9 mouse cellular contexts compared by ENCODE assay signal in the genomic region with DNA sequence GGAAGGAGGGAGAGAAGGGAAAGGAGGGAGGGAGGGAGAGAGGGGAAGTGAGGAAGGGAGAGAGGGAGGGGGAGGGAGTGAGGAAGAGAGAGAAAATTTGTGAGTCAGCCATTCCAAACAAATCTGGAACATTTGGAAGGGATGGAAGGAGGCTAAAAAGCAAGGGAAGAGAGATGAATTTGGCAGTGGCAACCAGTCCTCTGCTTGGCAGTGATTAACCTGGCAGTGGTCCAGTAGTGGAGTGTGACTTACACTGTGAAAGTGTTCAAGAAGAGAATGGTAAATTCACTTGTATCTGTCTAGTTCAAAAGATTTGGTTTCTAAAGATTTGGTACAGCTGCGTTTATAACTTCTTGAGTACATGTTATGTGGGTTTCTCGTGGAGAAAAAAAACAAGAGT.
DNase-seq lines count a peak whose midpoint lies in the region; ATAC-seq lines count a peak whose summit lies in the region.
"Had no signal": no experiment of that assay in that cellular context is flagged by ENCODE, and none has a peak within 500 bp of the region (broad histone marks: within the 10 kb centered on the region; RNA-seq: fewer than 3 reads in every experiment).

No protein-coding gene starts in this region.

- peak; percentile 13 for DNase-seq in gastrocnemius, postnatal 10 days
- DNase-seq in gastrocnemius, adult 8-10 months (ENCODE audit: low spot score in 2 of 2): no peak
- peak; percentile 24 for DNase-seq in NIH3T3 (ENCODE audit: low read depth)
- peak; percentile 11 to 26 for DNase-seq in frontal cortex, postnatal 14 days (ENCODE audit: low spot score in 2 of 2)
- peak; percentile 49 to 56 for DNase-seq in left cerebral cortex, postnatal 36 days (ENCODE audit: low spot score in 2 of 2)
- no peak for DNase-seq in embryo, embryonic 11 days
- DNase-seq in gastrocnemius, postnatal 36 days: no peak

- intact Hi-C loops in left cerebral cortex, postnatal 36 days (cut with DNase I): no loop called here
- intact Hi-C loops in gastrocnemius, postnatal 36 days (cut with DNase I): no loop called here

- ATAC-seq in monocyte, adult 5-6 weeks (replicated peaks; ENCODE audit: insufficient number of reproducible peaks, low FRiP score, low TSS enrichment, poor library complexity, severe bottlenecking): no peak
- ATAC-seq: midbrain, embryonic 13.5 days had no signal

Comparison
In these comparisons a context has a peak if more than half of its experiments do, and no peak if none do; other contexts are left out.
1. DNase-seq: peak in gastrocnemius, postnatal 10 days (single experiment), NIH3T3 (single experiment), frontal cortex, postnatal 14 days (2 of 2) and left cerebral cortex, postnatal 36 days (2 of 2); none in gastrocnemius, adult 8-10 months (0 of 2), embryo, embryonic 11 days (single experiment) and gastrocnemius, postnatal 36 days (0 of 2).